Mouse (Mus musculus): Measurements from ENCODE around the gene Eif3i.

DNA sequence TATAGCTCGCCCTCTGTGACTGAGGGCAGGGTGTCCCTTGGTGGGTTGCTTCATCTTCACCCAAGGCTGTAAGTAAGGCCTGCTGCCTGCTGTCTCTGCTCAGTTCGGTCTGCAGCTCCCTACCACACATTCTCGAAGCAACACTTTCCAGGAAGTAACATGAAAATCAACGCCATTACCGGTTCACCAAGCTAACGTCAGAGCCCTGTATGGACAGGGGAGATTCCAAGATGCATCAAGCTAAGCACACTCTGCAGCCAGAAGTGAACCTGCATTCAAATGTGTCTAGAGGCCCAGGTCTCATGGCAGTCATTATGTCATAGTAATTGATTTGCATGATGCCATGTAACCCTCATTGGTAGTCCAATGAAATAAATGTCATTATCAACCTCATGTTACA is 30.4 kb downstream of the Eif3i start:
- TF ChIP-seq POLR2A (IDR thresholded peaks at IDR 0.05; ENCODE audit: low read depth, low read length): no peak
- no peak for TF ChIP-seq CTCF (IDR thresholded peaks at IDR 0.05; ENCODE audit: extremely low read depth, insufficient read depth, insufficient read length, insufficient replicate concordance)
